Mouse (Mus musculus) midbrain, embryonic 16.5 days (tissue): ENCODE measurements around the gene Socs2. TPM values are rescaled to one million over a fixed set of nuclear protein-coding genes. Genes with fewer than 3 reads are reported as not detected.
A peak's percentile ranks its signal among the peaks of the same experiment; 100 is the strongest.

Experiments used
- ATAC-seq: fragments of 200-750 bp; cut with Nextera tagmentation; 2 replicates; pipeline ENCODE4 v1.8.0; 2017; ENCODE audit warnings: moderate TSS enrichment
- H3K27ac ChIP-seq: fragments of 300-500 bp; sonication (generic); 2 replicates; pipeline ENCODE4 v1.5.1; 2014; ENCODE audit warnings: mild to moderate bottlenecking, low read length, mixed read lengths
- H3K27me3 ChIP-seq: fragments of 300-500 bp; sonication (generic); 2 replicates; pipeline ENCODE4 v1.6.1; 2014; ENCODE audit warnings: low read depth, low read length, mixed read lengths; ENCODE audit not compliant: control insufficient read depth, insufficient read depth
- H3K36me3 ChIP-seq: fragments of 300-500 bp; sonication (generic); 2 replicates; pipeline ENCODE4 v1.6.1; 2014; ENCODE audit warnings: mild to moderate bottlenecking, low read length, moderate library complexity, mixed read lengths; ENCODE audit not compliant: control insufficient read depth, insufficient read depth
- H3K4me1 ChIP-seq: fragments of 300-500 bp; sonication (generic); 2 replicates; pipeline ENCODE4 v1.6.1; 2014; ENCODE audit warnings: mild to moderate bottlenecking, low read length, mixed read lengths; ENCODE audit not compliant: control insufficient read depth, insufficient read depth
- H3K4me2 ChIP-seq: fragments of 300-500 bp; sonication (generic); 2 replicates; pipeline ENCODE4 v1.6.1; 2014; ENCODE audit warnings: mild to moderate bottlenecking, low read length, mixed read lengths
- H3K4me3 ChIP-seq: fragments of 300-500 bp; sonication (generic); 2 replicates; pipeline ENCODE4 v1.5.1; 2014; ENCODE audit warnings: low read depth, mild to moderate bottlenecking, low read length, moderate library complexity, mixed read lengths
- H3K9ac ChIP-seq: fragments of 300-500 bp; sonication (generic); 2 replicates; pipeline ENCODE4 v1.6.1; 2014; ENCODE audit warnings: low read depth, low read length, mixed read lengths
- H3K9me3 ChIP-seq: fragments of 300-500 bp; sonication (generic); replicated peaks from 2 replicates; pipeline ENCODE4 v1.6.1; 2014; ENCODE audit warnings: mild to moderate bottlenecking, low read length, mixed read lengths; ENCODE audit not compliant: control insufficient read depth, poor library complexity, severe bottlenecking
- WGBS: fragments of 180-500 bp; shearing (Covaris S2); extraction: QIAGEN DNeasy Blood & Tissue Kit; methylation state at CpG from one replicate; pipeline ENCODE4 v1.1.7; 2014; 5-methylcytosine and 5-hydroxymethylcytosine counted together
- polyA plus RNA-seq: library from polyadenylated mRNA; unstranded; fragments of >200 nt; fragmentation: Nextera tagmentation; extraction: Ambion mirVana; gene quantifications from 2 replicates; pipeline ENCODE4 v1.2.1, GENCODE M21; 2015

Socs2 gene
- polyA plus RNA-seq, 1 experiment from 2014 or later = 122 TPM

GRCm38 (mm10) chr10:95355678-95356268 lies 61.2 kb downstream of the Socs2 start:
- Histone ChIP-seq H3K4me1 (no peaks in the 10 kb centered on the region; the same call in 1 of the 2 replicates), H3K27me3 (no peaks in the 10 kb centered on the region), H3K4me3 (no peak overlapping the region), H3K9ac (no peak overlapping the region), H3K36me3 (no peaks in the 10 kb centered on the region), H3K4me2 (no peak overlapping the region), H3K9me3 (peaks cover 4% of the 10 kb centered on the region), H3K27ac (no peak overlapping the region)
- ATAC-seq = no peak
- WGBS = 24% methylated on average over 6 of the region's 6 CpGs

DNA sequence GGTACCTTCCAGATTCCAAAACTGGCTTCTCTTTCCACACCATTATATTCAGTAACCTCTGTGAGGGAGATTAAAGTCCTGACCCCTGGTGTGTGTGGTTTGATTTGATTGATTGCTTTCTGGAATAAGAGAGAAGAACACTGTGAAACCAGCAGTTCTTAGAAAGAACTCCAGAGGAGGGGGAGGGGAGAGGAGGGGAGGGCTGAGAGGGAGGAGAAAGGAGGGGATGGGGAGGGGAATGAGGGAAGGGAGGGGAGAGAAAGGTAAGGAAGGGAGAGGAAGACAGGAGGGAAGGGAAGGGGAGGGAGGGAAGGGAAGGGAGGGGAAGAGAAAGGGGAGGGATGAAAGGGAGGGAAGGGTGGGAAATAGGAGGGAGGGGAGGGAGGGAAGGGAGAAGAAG lies 62.3 kb downstream of the Socs2 start:
- Histone ChIP-seq H3K4me2 (no peak overlapping the region), H3K9ac (no peak overlapping the region), H3K4me3 (no peak overlapping the region), H3K36me3 (no peaks in the 10 kb centered on the region), H3K27me3 (no peaks in the 10 kb centered on the region), H3K9me3 (peaks cover 4% of the 10 kb centered on the region), H3K4me1 (no peaks in the 10 kb centered on the region; the same call in 1 of the 2 replicates), H3K27ac (no peak overlapping the region)
- ATAC-seq = no peak

DNA sequence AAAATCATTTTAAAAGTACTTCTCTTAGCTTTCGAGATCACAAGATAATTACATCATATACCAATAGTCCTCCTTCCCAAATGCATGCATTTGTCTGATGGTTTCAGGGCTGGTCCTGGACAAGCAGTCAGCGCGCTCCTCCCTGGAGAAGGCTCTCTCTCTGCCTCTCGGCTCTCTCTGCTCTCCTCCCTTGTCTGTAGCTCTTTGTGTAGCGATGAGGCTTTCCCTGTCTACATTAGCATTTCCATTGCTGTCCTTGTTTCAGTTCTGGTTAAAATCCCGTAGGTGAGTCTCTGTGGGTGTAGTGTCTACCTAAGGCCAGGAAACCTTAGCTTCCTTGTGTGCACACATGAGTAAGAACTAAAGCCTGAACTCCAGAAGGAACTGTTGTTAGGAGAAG lies 62.9 kb downstream of the Socs2 start:
- Histone ChIP-seq H3K36me3 (no peaks in the 10 kb centered on the region), H3K4me2 (no peak overlapping the region), H3K27ac (no peak overlapping the region), H3K27me3 (no peaks in the 10 kb centered on the region), H3K9ac (no peak overlapping the region), H3K4me1 (no peaks in the 10 kb centered on the region; the same call in 1 of the 2 replicates), H3K9me3 (peaks cover 4% of the 10 kb centered on the region), H3K4me3 (no peak overlapping the region)
- ATAC-seq = no peak
- 58% methylated on average over 6 of the region's 6 CpGs for WGBS

DNA sequence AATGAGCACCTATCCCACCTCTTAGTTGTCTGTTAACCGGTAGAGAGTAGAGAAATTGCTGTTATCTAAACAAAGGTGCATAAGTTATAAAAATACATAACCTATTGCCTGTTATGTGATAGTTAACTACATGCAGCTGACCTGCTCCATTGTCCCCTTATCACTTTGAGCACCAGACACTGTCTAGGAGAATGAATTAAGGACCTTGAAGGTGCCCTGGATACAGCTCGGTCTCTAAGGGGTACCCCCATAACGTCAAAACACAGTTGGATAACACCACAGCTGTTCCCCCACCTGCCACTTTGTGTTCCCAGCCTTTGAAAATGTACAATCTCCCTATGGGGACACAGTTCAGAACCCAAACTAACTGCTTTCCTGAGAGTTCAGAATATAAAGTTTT lies 68.5 kb downstream of the Socs2 start:
- H3K27me3 ChIP-seq = no peaks in the 10 kb centered on the region
- H3K4me1 ChIP-seq = no peaks in the 10 kb centered on the region
- H3K36me3 ChIP-seq = no peaks in the 10 kb centered on the region
- 81% methylated on average over 3 of the region's 3 CpGs for WGBS
- H3K9ac ChIP-seq = no peak overlapping the region
- no peak overlapping the region for H3K4me3 ChIP-seq
- H3K4me2 ChIP-seq = no peak overlapping the region
- no peak for ATAC-seq
- H3K27ac ChIP-seq = no peak overlapping the region
- H3K9me3 ChIP-seq = peaks cover 4% of the 10 kb centered on the region

DNA sequence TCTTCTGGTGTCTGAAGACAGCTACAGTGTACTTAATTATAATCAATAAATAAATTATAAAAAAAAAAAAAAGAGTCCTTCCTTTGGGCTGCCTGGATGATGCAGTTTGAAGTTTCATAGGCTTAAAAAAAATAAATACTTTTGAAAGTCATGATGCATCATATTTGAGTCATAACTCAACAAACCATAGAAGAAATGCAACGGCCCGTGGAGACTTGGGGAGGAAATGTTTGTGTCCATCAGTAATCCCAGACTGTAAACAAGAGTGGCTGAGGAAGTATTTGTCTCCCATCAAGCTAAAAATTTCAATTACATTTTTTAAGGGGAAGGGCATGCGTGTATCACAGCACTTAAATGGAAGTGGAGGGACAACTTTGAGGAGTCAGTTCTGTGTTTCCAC lies 69.2 kb downstream of the Socs2 start:
- H3K27me3 ChIP-seq = no peaks in the 10 kb centered on the region

GRCm38 (mm10) chr10:95342833-95343590 lies 74.0 kb downstream of the Socs2 start:
- H3K4me1 ChIP-seq = no peaks in the 10 kb centered on the region
- no peaks in the 10 kb centered on the region for H3K36me3 ChIP-seq
- no peak overlapping the region for H3K4me3 ChIP-seq
- H3K27me3 ChIP-seq = no peaks in the 10 kb centered on the region
- H3K27ac ChIP-seq = no peak overlapping the region
- H3K9ac ChIP-seq = no peak overlapping the region
- H3K4me2 ChIP-seq = no peak overlapping the region
- no peak for ATAC-seq
- no peaks in the 10 kb centered on the region for H3K9me3 ChIP-seq
- 86% methylated on average over 10 of the region's 10 CpGs for WGBS

More for the DNA sequence above, 69.2 kb downstream of the Socs2 start:
- no peak for ATAC-seq
- 98% methylated on average over 3 of the region's 3 CpGs for WGBS
- H3K4me1 ChIP-seq = no peaks in the 10 kb centered on the region
- peaks cover 4% of the 10 kb centered on the region for H3K9me3 ChIP-seq
- H3K36me3 ChIP-seq = no peaks in the 10 kb centered on the region
- H3K27ac ChIP-seq = no peak overlapping the region
- H3K9ac ChIP-seq = no peak overlapping the region
- H3K4me2 ChIP-seq = no peak overlapping the region
- no peak overlapping the region for H3K4me3 ChIP-seq

GRCm38 (mm10) chr10:95340676-95341075 lies 76.3 kb downstream of the Socs2 start:
- no peak overlapping the region for H3K9ac ChIP-seq

DNA sequence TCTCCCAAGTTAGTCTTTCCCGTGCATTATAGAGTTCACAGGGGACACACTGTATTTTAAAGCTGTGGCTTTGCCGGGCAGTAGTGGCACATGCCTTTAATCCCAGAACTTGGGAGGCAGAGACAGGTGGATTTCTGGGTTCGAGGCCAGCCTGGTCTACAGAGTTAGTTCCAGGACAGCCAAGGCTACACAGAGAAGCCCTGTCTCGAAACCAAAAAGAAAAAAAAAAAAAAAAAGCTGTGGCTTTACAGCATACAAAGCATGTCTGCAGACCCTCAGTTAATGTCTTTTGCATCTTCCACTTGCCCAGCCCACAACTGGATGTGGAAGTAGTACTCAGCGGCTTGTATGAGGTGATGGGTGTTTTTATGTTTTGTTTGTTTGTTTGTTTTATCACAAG lies 79.4 kb downstream of the Socs2 start:
- H3K27me3 ChIP-seq = no peaks in the 10 kb centered on the region
- no peaks in the 10 kb centered on the region for H3K9me3 ChIP-seq
- WGBS = 80% methylated on average over 5 of the region's 5 CpGs
- no peaks in the 10 kb centered on the region for H3K36me3 ChIP-seq
- peaks cover 7% of the 10 kb centered on the region for H3K4me1 ChIP-seq
- no peak overlapping the region for H3K9ac ChIP-seq
- no peak overlapping the region for H3K4me3 ChIP-seq
- no peak overlapping the region for H3K4me2 ChIP-seq
- no peak for ATAC-seq
- no peak overlapping the region for H3K27ac ChIP-seq

More at GRCm38 (mm10) chr10:95340676-95341075, 76.3 kb downstream of the Socs2 start:
- no peak for ATAC-seq
- Histone ChIP-seq H3K9me3 (no peaks in the 10 kb centered on the region), H3K4me1 (peaks cover 7% of the 10 kb centered on the region), H3K4me3 (no peak overlapping the region), H3K36me3 (no peaks in the 10 kb centered on the region), H3K4me2 (no peak overlapping the region), H3K27me3 (no peaks in the 10 kb centered on the region), H3K27ac (no peak overlapping the region)
- 92% methylated on average over 4 of the region's 4 CpGs for WGBS

DNA sequence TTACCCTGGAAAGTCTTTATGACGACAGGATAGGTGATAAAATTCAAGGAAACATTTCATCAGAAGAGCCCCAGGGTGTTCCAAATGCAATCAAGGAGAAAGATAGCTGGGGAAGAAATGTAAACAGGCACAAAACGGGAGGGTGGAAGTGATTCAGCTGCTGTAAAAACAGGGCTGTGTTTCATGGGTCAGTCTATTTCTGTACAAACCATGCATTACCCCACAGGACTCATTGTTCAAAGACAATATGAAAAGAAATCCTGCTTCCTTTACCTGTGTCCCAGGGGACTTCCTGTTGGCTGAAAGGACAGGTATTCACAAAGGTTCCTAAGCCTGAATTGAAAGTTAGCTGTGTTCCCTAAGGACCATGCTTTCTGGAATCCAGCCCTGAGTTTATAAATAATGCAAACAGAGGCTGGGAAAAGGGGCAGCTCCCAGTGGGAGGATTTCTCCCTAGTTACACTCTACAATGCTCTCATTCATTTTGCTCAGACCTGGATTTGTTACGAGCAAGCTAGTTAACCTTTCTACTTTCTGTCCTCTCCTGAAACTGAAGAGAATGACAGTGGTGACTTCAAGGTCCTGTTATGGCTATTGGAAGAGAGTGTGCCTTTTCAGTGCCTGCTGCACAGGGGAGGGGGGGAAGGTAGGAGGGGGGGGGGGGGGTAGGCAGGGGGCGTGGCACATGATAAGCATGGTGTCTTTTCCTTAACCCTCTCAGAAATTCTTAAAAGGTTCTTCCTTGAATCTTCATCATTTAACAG lies 80.0 kb downstream of the Socs2 start:
- Histone ChIP-seq H3K9ac (no peak overlapping the region), H3K27me3 (no peaks in the 10 kb centered on the region), H3K9me3 (no peaks in the 10 kb centered on the region), H3K4me2 (no peak overlapping the region), H3K4me1 (peaks cover 7% of the 10 kb centered on the region), H3K36me3 (no peaks in the 10 kb centered on the region), H3K4me3 (no peak overlapping the region), H3K27ac (peak overlapping the region; percentile 58)
- WGBS = 28% methylated on average over 4 of the region's 4 CpGs
- 0 out of 2 replicates have a peak, but pooled peaks have one; percentile 17 for ATAC-seq
